Mouse (Mus musculus): ENCODE results near the gene Vmn2r81. TPM values are rescaled to one million over a fixed set of nuclear protein-coding genes. Genes with fewer than 3 reads are reported as not detected.
"Not testable (repeated sequence)": the region's sequence is repeated elsewhere in the genome, so short reads cannot be mapped to it uniquely, and the experiment has no call there.

Vmn2r81 gene
- not detected in 2 replicates for polyA plus RNA-seq (2015; fragmentation: Nextera tagmentation; extraction: Ambion mirVana)

GRCm38 (mm10) chr10:79247392-79247791 lies at the start of gene Vmn2r81:
Gene Vmn2r81, plus strand, starts transcription at chr10:79247692.
- not testable (repeated sequence) for H3K9me3 ChIP-seq (ENCODE audit: control insufficient read depth); H3K4me3 ChIP-seq (ENCODE audit: low read depth, low read length); H3K27me3 ChIP-seq (replicated peaks; ENCODE audit: control insufficient read depth, insufficient read depth, low read length); H3K9ac ChIP-seq (ENCODE audit: low read depth, low read length); H3K4me1 ChIP-seq (replicated peaks; ENCODE audit: control insufficient read depth, insufficient read depth, low read length); H3K4me2 ChIP-seq (replicated peaks; ENCODE audit: low read depth); H3K36me3 ChIP-seq (ENCODE audit: control insufficient read depth, insufficient read depth); H3K27ac ChIP-seq (ENCODE audit: low read depth, low read length); ATAC-seq
- 64% methylated on average over 3 of the region's 3 CpGs for WGBS

- not testable (repeated sequence) for H3K4me2 ChIP-seq (replicated peaks; ENCODE audit: low read depth); H3K4me3 ChIP-seq (ENCODE audit: low read depth, low read length); H3K36me3 ChIP-seq (ENCODE audit: control insufficient read depth, insufficient read depth); H3K9me3 ChIP-seq (ENCODE audit: control insufficient read depth); H3K27ac ChIP-seq (ENCODE audit: low read depth, low read length); ATAC-seq; H3K4me1 ChIP-seq (replicated peaks; ENCODE audit: control insufficient read depth, insufficient read depth, low read length); H3K27me3 ChIP-seq (replicated peaks; ENCODE audit: control insufficient read depth, insufficient read depth, low read length); H3K9ac ChIP-seq (ENCODE audit: low read depth, low read length)
- WGBS: 65% methylated on average over 1 of the region's 1 CpGs
These were observed 47.5 kb upstream of the Vmn2r81 start for GRCm38 (mm10) chr10:79199973-79200372.

- Histone ChIP-seq H3K27ac (ENCODE audit: low read depth, low read length) (no peak overlapping the region), H3K4me1 (replicated peaks; ENCODE audit: control insufficient read depth, insufficient read depth, low read length) (no peaks in the 10 kb centered on the region), H3K4me2 (replicated peaks; ENCODE audit: low read depth) (no peak overlapping the region), H3K9ac (ENCODE audit: low read depth, low read length) (no peak overlapping the region), H3K4me3 (ENCODE audit: low read depth, low read length) (no peak overlapping the region), H3K36me3 (ENCODE audit: control insufficient read depth, insufficient read depth) (no peaks in the 10 kb centered on the region), H3K9me3 (ENCODE audit: control insufficient read depth) (no peaks in the 10 kb centered on the region), H3K27me3 (replicated peaks; ENCODE audit: control insufficient read depth, insufficient read depth, low read length) (no peaks in the 10 kb centered on the region)
- no peak for ATAC-seq
- no peak for TF ChIP-seq CTCF (IDR thresholded peaks at IDR 0.05; ENCODE audit: low read depth)
These were observed 27.1 kb upstream of the Vmn2r81 start for GRCm38 (mm10) chr10:79220432-79220831.

- H3K4me2 ChIP-seq (replicated peaks; ENCODE audit: low read depth): no peak overlapping the region
- H3K27ac ChIP-seq (ENCODE audit: low read depth, low read length): no peak overlapping the region
- no peak overlapping the region for H3K4me3 ChIP-seq (ENCODE audit: low read depth, low read length)
- no peak for ATAC-seq
- H3K4me1 ChIP-seq (replicated peaks; ENCODE audit: control insufficient read depth, insufficient read depth, low read length): no peaks in the 10 kb centered on the region
- H3K27me3 ChIP-seq (replicated peaks; ENCODE audit: control insufficient read depth, insufficient read depth, low read length): no peaks in the 10 kb centered on the region
- no peaks in the 10 kb centered on the region for H3K36me3 ChIP-seq (ENCODE audit: control insufficient read depth, insufficient read depth)
- no peak overlapping the region for H3K9ac ChIP-seq (ENCODE audit: low read depth, low read length)
- no peak for TF ChIP-seq CTCF (IDR thresholded peaks at IDR 0.05; ENCODE audit: low read depth)
- no peaks in the 10 kb centered on the region for H3K9me3 ChIP-seq (ENCODE audit: control insufficient read depth)
These were observed 25.9 kb upstream of the Vmn2r81 start for GRCm38 (mm10) chr10:79221606-79222005.

- Histone ChIP-seq H3K4me2 (replicated peaks; ENCODE audit: low read depth) (no peak overlapping the region), H3K4me1 (replicated peaks; ENCODE audit: control insufficient read depth, insufficient read depth, low read length) (no peaks in the 10 kb centered on the region), H3K36me3 (ENCODE audit: control insufficient read depth, insufficient read depth) (no peaks in the 10 kb centered on the region), H3K9ac (ENCODE audit: low read depth, low read length) (no peak overlapping the region), H3K27me3 (replicated peaks; ENCODE audit: control insufficient read depth, insufficient read depth, low read length) (no peaks in the 10 kb centered on the region), H3K9me3 (ENCODE audit: control insufficient read depth) (no peaks in the 10 kb centered on the region), H3K27ac (ENCODE audit: low read depth, low read length) (no peak overlapping the region), H3K4me3 (ENCODE audit: low read depth, low read length) (no peak overlapping the region)
- no peak for ATAC-seq
- no peak for TF ChIP-seq CTCF (IDR thresholded peaks at IDR 0.05; ENCODE audit: low read depth)
- 68% methylated on average over 7 of the region's 7 CpGs for WGBS
These were observed 25.3 kb upstream of the Vmn2r81 start for GRCm38 (mm10) chr10:79222214-79222613.

GRCm38 (mm10) chr10:79322033-79322736 lies 74.7 kb downstream of the Vmn2r81 start:
- 4% methylated on average over 16 of the region's 16 CpGs for WGBS
- not testable (repeated sequence) for H3K36me3 ChIP-seq (ENCODE audit: control insufficient read depth, insufficient read depth); H3K9ac ChIP-seq (ENCODE audit: low read depth, low read length); H3K4me3 ChIP-seq (ENCODE audit: low read depth, low read length); H3K4me1 ChIP-seq (replicated peaks; ENCODE audit: control insufficient read depth, insufficient read depth, low read length); H3K9me3 ChIP-seq (ENCODE audit: control insufficient read depth); H3K27me3 ChIP-seq (replicated peaks; ENCODE audit: control insufficient read depth, insufficient read depth, low read length); H3K27ac ChIP-seq (ENCODE audit: low read depth, low read length); ATAC-seq
- TF ChIP-seq CTCF (IDR thresholded peaks at IDR 0.05; ENCODE audit: low read depth): peak; percentile 61
- peak overlapping the region; percentile 64 for H3K4me2 ChIP-seq (replicated peaks; ENCODE audit: low read depth)

- no peak overlapping the region for H3K9ac ChIP-seq (ENCODE audit: low read depth, low read length)
- H3K4me3 ChIP-seq (ENCODE audit: low read depth, low read length): no peak overlapping the region
- H3K27ac ChIP-seq (ENCODE audit: low read depth, low read length): no peak overlapping the region
- no peaks in the 10 kb centered on the region for H3K27me3 ChIP-seq (replicated peaks; ENCODE audit: control insufficient read depth, insufficient read depth, low read length)
- H3K9me3 ChIP-seq (ENCODE audit: control insufficient read depth): no peaks in the 10 kb centered on the region
- TF ChIP-seq CTCF (IDR thresholded peaks at IDR 0.05; ENCODE audit: low read depth): no peak
- H3K4me2 ChIP-seq (replicated peaks; ENCODE audit: low read depth): no peak overlapping the region
- ATAC-seq: no peak
- H3K4me1 ChIP-seq (replicated peaks; ENCODE audit: control insufficient read depth, insufficient read depth, low read length): no peaks in the 10 kb centered on the region
- H3K36me3 ChIP-seq (ENCODE audit: control insufficient read depth, insufficient read depth): no peaks in the 10 kb centered on the region
These were observed 75.2 kb downstream of the Vmn2r81 start for GRCm38 (mm10) chr10:79322737-79323086.

Other genes with a start within 250 kb of the Vmn2r81 start
- gene Olfr1351, start 235.2 kb upstream of the Vmn2r81 start, polyA plus RNA-seq (2015; fragmentation: Nextera tagmentation; extraction: Ambion mirVana): not detected in 2 replicates
- gene Olfr57, start 219.0 kb upstream of the Vmn2r81 start, polyA plus RNA-seq (2015; fragmentation: Nextera tagmentation; extraction: Ambion mirVana): 0.14 TPM in 1 of 2 replicates, not detected in the other
- gene 2610008E11Rik, start 150.1 kb upstream of the Vmn2r81 start, polyA plus RNA-seq (2015; fragmentation: Nextera tagmentation; extraction: Ambion mirVana): 6.2 and 6.4 TPM in 2 replicates
- not detected in 2 replicates for gene Vmn2r80, start 98.9 kb upstream of the Vmn2r81 start, polyA plus RNA-seq (2015; fragmentation: Nextera tagmentation; extraction: Ambion mirVana)
- not detected in 2 replicates for gene Vmn2r82, start 108.8 kb downstream of the Vmn2r81 start, polyA plus RNA-seq (2015; fragmentation: Nextera tagmentation; extraction: Ambion mirVana)
- not detected in 2 replicates for gene Vmn2r83, start 221.0 kb downstream of the Vmn2r81 start, polyA plus RNA-seq (2015; fragmentation: Nextera tagmentation; extraction: Ambion mirVana)

Data from intestine, postnatal 0 days (tissue).